ENCODE assay signal across 12 mouse cellular contexts in the genomic region with DNA sequence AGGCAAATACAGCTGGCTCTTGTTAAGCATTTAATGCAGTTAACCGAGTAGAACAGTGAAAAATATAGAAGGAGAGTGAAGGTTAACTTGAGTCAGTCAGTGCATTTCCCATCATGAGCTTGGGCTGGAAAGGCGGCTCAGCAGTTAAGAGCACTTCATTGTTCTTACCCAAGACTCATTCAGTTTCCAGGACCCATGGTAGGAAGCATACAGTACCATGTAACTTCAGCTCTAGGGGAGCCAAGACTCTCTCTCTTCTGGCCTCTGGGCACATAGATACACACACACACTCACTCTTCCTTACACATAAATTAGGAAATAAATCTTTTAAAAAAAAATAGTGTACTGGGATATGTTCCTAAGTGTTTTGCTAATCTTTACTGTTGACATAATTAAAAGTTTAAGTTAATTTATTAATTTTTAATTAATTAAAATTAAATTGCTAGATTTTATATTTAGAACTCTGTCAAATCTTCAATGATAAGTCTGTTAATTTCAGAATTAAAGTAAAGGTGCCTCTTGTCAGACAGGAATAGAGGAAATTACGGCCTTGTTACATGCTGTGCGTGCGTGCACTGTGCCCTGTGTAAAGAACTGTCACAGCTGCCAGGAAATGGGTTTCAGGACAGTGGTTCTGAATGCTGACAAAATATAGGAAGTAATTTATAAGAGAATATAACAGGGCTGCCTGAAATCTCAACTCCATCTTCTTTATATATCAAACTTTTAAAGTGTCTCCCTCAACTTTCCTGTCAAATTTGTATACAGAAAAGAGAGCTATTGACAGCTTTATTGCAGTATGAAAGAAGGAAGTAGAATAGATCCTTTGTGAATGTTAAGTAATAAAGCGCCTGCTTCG. TPM values are rescaled to one million over a fixed set of nuclear protein-coding genes. Genes with fewer than 3 reads are reported as not detected.
DNase-seq lines count a peak whose midpoint lies in the region; ATAC-seq lines count a peak whose summit lies in the region.
"Had no signal": no experiment of that assay in that cellular context is flagged by ENCODE, and none has a peak within 500 bp of the region (broad histone marks: within the 10 kb centered on the region; RNA-seq: fewer than 3 reads in every experiment).

No protein-coding gene starts in this region.

- no peaks in the 10 kb centered on the region for H3K4me1 ChIP-seq in kidney, embryonic 16.5 days (ENCODE audit: insufficient read depth, low read length)
- 0 out of 2 replicates have a peak, but pooled peaks cover 7% of the 10 kb centered on the region for H3K4me1 ChIP-seq in embryonic facial prominence, embryonic 15.5 days

- H3K9ac ChIP-seq in kidney, embryonic 16.5 days (replicated peaks; ENCODE audit: low read length) = no peak overlapping the region
- no peak overlapping the region for H3K9ac ChIP-seq in embryonic facial prominence, embryonic 15.5 days
- H3K9ac ChIP-seq: limb, embryonic 15.5 days had no signal

- H3K36me3 ChIP-seq in kidney, embryonic 16.5 days (ENCODE audit: insufficient read depth, low read length) = no peaks in the 10 kb centered on the region
- no peaks in the 10 kb centered on the region for H3K36me3 ChIP-seq in embryonic facial prominence, embryonic 15.5 days

- no peak overlapping the region for H3K4me2 ChIP-seq in kidney, embryonic 16.5 days (replicated peaks; ENCODE audit: low read depth, low read length)
- H3K4me2 ChIP-seq in embryonic facial prominence, embryonic 15.5 days (replicated peaks) = no peak overlapping the region
- H3K4me2 ChIP-seq: limb, embryonic 15.5 days had no signal

- H3K27ac ChIP-seq in kidney, embryonic 16.5 days (ENCODE audit: low read length) = no peak overlapping the region
- 0 out of 2 replicates have a peak overlapping the region, but pooled peaks have one; percentile 44 for H3K27ac ChIP-seq in embryonic facial prominence, embryonic 15.5 days (replicated peaks)
- H3K27ac ChIP-seq: layer of hippocampus, adult 2 months; limb, embryonic 15.5 days had no signal

- peak; percentile 51; the same call in 1 of the 2 replicates for ATAC-seq in kidney, embryonic 16.5 days (ENCODE audit: low FRiP score, low TSS enrichment)
- no peak for ATAC-seq in embryonic facial prominence, embryonic 15.5 days (ENCODE audit: insufficient number of reproducible peaks, low FRiP score, low TSS enrichment, low read depth)

- no peaks in the 10 kb centered on the region for H3K27me3 ChIP-seq in kidney, embryonic 16.5 days (ENCODE audit: insufficient read depth, low read length)
- H3K27me3 ChIP-seq in embryonic facial prominence, embryonic 15.5 days = no peaks in the 10 kb centered on the region
- H3K27me3 ChIP-seq: limb, embryonic 15.5 days had no signal

- H3K4me3 ChIP-seq in kidney, embryonic 16.5 days (ENCODE audit: low read length) = no peak overlapping the region
- no peak overlapping the region for H3K4me3 ChIP-seq in embryonic facial prominence, embryonic 15.5 days (replicated peaks)
- H3K4me3 ChIP-seq: layer of hippocampus, adult 2 months; limb, embryonic 15.5 days had no signal

- no peak for DNase-seq in kidney, adult 8-10 months
- peak; percentile 28 for DNase-seq in thymus, postnatal 0 days (ENCODE audit: low spot score)
- DNase-seq in thymus, adult 18-20 months = no peak
- DNase-seq in naive thymus-derived CD4-positive, alpha-beta T cell, adult 2 months (ENCODE audit: low read depth) = peak; percentile 55
- no peak for DNase-seq in right cerebral cortex, postnatal 36 days (ENCODE audit: low spot score in 2 of 2)
- DNase-seq in kidney, postnatal 14 days = no peak
- DNase-seq: cerebellum, adult 9-11 months; gastrocnemius, postnatal 25 days had no signal

- H3K9me3 ChIP-seq in kidney, embryonic 16.5 days (ENCODE audit: low read length) = no peaks in the 10 kb centered on the region
- no peaks in the 10 kb centered on the region for H3K9me3 ChIP-seq in embryonic facial prominence, embryonic 15.5 days (replicated peaks)
- H3K9me3 ChIP-seq: limb, embryonic 15.5 days had no signal

- 54% methylated on average over 7 of the region's 7 CpGs for WGBS in kidney, embryonic 16.5 days
- WGBS in embryonic facial prominence, embryonic 15.5 days = 60% methylated on average over 7 of the region's 7 CpGs

RNA-seq across cellular contexts. Expression of a gene that starts 55.2 kb away (rescaled TPM):
- polyA plus RNA-seq in kidney, embryonic 16.5 days (2015; fragmentation: Nextera tagmentation; extraction: Ambion mirVana) = 3.2 and 4.5 TPM in 2 replicates
- polyA plus RNA-seq in thymus, postnatal 0 days (2015; fragmentation: Nextera tagmentation; extraction: Ambion mirVana) = 1.8 and 2.0 TPM in 2 replicates
- 5.9 and 6.1 TPM in 2 replicates for polyA plus RNA-seq in embryonic facial prominence, embryonic 15.5 days (2015; fragmentation: Nextera tagmentation; extraction: Ambion mirVana)

Comparison
In these comparisons a context has a peak if more than half of its experiments do, and no peak if none do; other contexts are left out.
1. DNase-seq: peak in thymus, postnatal 0 days (single experiment) and naive thymus-derived CD4-positive, alpha-beta T cell, adult 2 months (single experiment); none in kidney, adult 8-10 months (0 of 2), thymus, adult 18-20 months (0 of 2), right cerebral cortex, postnatal 36 days (0 of 2) and kidney, postnatal 14 days (single experiment).